Mouse (Mus musculus) ES-Bruce4 (cell line): ENCODE measurements around the gene Olfr293.

ENCODE experiments used
- EP300 ChIP-seq: IDR thresholded peaks from 2 replicates; pipeline ENCODE4 v1.6.1; 2011; ENCODE audit warnings: low read depth, low read length; ENCODE audit not compliant: insufficient read depth
- POLR2A ChIP-seq: IDR thresholded peaks from one replicate; pipeline ENCODE4 v1.8.1; 2011; ENCODE audit warnings: low read length; ENCODE audit not compliant: insufficient read depth

- TF ChIP-seq EP300 (no peak), POLR2A (no peak)
Observed at GRCm38 (mm10) chr7:86648761-86649160, at the start of gene Olfr293.
